Mouse (Mus musculus) C2C12 (cell line): Measurements from ENCODE around the gene Olfr1412.

Experiments used
- CTCF ChIP-seq: IDR thresholded peaks from one replicate; pipeline ENCODE4 v1.5.1; 2011; ENCODE audit not compliant: control insufficient read depth, insufficient read depth, insufficient read length
- MAX ChIP-seq: IDR thresholded peaks from one replicate; pipeline ENCODE4 v1.6.1; 2011; ENCODE audit warnings: mild to moderate bottlenecking, control low read depth

- TF ChIP-seq CTCF, result peak; percentile 12
- no peak for TF ChIP-seq MAX
Measured at GRCm38 (mm10) chr1:92614516-92614915, 28.9 kb downstream of the Olfr1412 start.
